22 mouse cellular contexts compared by ENCODE assay signal in the genomic region with DNA sequence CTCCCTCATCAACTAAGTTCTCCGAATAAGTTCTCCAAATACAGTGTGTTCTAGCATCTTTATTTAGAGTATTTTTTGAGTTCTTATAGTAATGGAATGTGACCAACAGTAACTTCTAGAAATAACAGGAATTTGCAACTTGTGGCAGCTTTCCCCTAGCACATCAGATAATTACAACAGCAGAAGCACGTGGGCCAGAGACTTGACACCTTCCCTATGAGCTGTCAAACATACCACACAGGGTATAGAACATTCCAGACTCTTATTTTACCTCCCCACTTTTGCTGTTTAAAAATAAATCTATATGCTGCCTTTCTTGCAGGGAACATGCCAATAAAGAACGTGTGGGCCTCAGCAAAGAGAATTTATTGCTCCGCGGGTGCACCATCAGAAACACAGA.
DNase-seq lines count a peak whose midpoint lies in the region; ATAC-seq lines count a peak whose summit lies in the region.
"Had no signal": no experiment of that assay in that cellular context is flagged by ENCODE, and none has a peak within 500 bp of the region (broad histone marks: within the 10 kb centered on the region; RNA-seq: fewer than 3 reads in every experiment).

No protein-coding gene starts in this region.

- peak; percentile 77 for ATAC-seq in frontal cortex, adult (ENCODE audit: low TSS enrichment)
- ATAC-seq: activated CD4-positive, CD25-positive, alpha-beta regulatory T cell, adult 4 months; CD4-positive, CD25-positive, alpha-beta regulatory T cell, adult 4 months; forebrain, embryonic 14.5 days; Patski had no signal

- intact Hi-C loops in left cerebral cortex, postnatal 14 days (cut with DNase I): no loop called here

- no peak for DNase-seq in frontal cortex, postnatal 14 days (ENCODE audit: low spot score in 2 of 2)
- peak; percentile 31 to 73 for DNase-seq in left cerebral cortex, postnatal 14 days (ENCODE audit: low spot score in 2 of 2)
- DNase-seq in left cerebral cortex, adult 18-20 months (ENCODE audit: low spot score in 2 of 2): no peak
- DNase-seq in right cerebral cortex, postnatal 10 days (ENCODE audit: low spot score in 2 of 2): peak; percentile 42 to 69
- no peak for DNase-seq in right cerebral cortex, adult 2 months (ENCODE audit: low spot score in 2 of 2)
- no peak for DNase-seq in spleen, postnatal 36 days (ENCODE audit: low spot score in 2 of 2)
- DNase-seq: adrenal gland, adult 8-10 months; adrenal gland, postnatal 14 days; adrenal gland, postnatal 36 days; B cell, adult 2 months; cerebellum, adult 11 months; cerebellum, adult 18-20 months; cerebellum, adult 8-10 months; cerebellum, adult 9-11 months; cerebellum, postnatal 14 days; cerebellum, postnatal 36 days; embryo, embryonic 11 days had no signal

Comparison
In these comparisons a context has a peak if more than half of its experiments do, and no peak if none do; other contexts are left out.
1. DNase-seq: peak in left cerebral cortex, postnatal 14 days (2 of 2) and right cerebral cortex, postnatal 10 days (2 of 2); none in frontal cortex, postnatal 14 days (0 of 2), left cerebral cortex, adult 18-20 months (0 of 2), right cerebral cortex, adult 2 months (0 of 2) and spleen, postnatal 36 days (0 of 2).